Mouse (Mus musculus) MEL (cell line): ENCODE measurements at regions not wholly inside any gene's neighbourhood (a gene's known extent, or its start where the extent isn't known, plus 50 kb on each side); places are given as distances from the start of the nearest gene placed in this dataset.

Experiments
- DNase-seq: peaks from one replicate; pipeline ENCODE4 v3.0.0; 2011; ENCODE audit warnings: low read depth, low spot score
- H3K27ac ChIP-seq: 2 replicates; pipeline ENCODE4 v1.5.1; 2012; ENCODE audit warnings: low read depth, mild to moderate bottlenecking, control low read depth, low read length, moderate library complexity; ENCODE audit not compliant: control insufficient read depth
- H3K27me3 ChIP-seq, 2 experiments: fragments of 150-350 bp in 1 of 2; sonication (generic) in 1 of 2; 2 replicates each; pipeline ENCODE4 v1.6.1; 2012; ENCODE audit warnings: low read length in 2 of 2, mild to moderate bottlenecking in 2 of 2, improper control_type of control experiment in 1 of 2, moderate library complexity in 1 of 2; ENCODE audit not compliant: insufficient read depth in 2 of 2, control insufficient read depth in 1 of 2
- H3K36me3 ChIP-seq, 2 experiments: 2 replicates each; pipeline ENCODE4 v1.6.1; 2012 to 2014; ENCODE audit warnings: low read length in 2 of 2, improper control_type of control experiment in 1 of 2, inconsistent platforms in 1 of 2, mild to moderate bottlenecking in 1 of 2; ENCODE audit not compliant: insufficient read depth in 2 of 2, control insufficient read depth in 1 of 2
- H3K4me1 ChIP-seq, 2 experiments: fragments of 150-350 bp in 1 of 2; sonication (generic) in 1 of 2; 2 replicates each; pipeline ENCODE4 v1.6.1; 2012; ENCODE audit warnings: low read length in 2 of 2, improper control_type of control experiment in 1 of 2, mild to moderate bottlenecking in 1 of 2; ENCODE audit not compliant: insufficient read depth in 2 of 2, control insufficient read depth in 1 of 2
- H3K4me3 ChIP-seq, 2 experiments: fragments of 150-350 bp in 1 of 2; sonication (generic) in 1 of 2; 2 replicates each; pipeline ENCODE4 v1.5.1; 2012; ENCODE audit warnings: low read depth in 2 of 2, low read length in 2 of 2, mild to moderate bottlenecking in 2 of 2, moderate library complexity in 2 of 2, control low read depth in 1 of 2, improper control_type of control experiment in 1 of 2; ENCODE audit not compliant: control insufficient read depth in 1 of 2, insufficient read depth in 1 of 2
- H3K79me2 ChIP-seq: 2 replicates; pipeline ENCODE4 v1.6.1; 2012; ENCODE audit warnings: mild to moderate bottlenecking, low read length, moderate library complexity; ENCODE audit not compliant: control insufficient read depth, poor library complexity, insufficient read depth
- H3K9ac ChIP-seq: 2 replicates; pipeline ENCODE4 v1.6.1; 2012; ENCODE audit warnings: low read depth, mild to moderate bottlenecking, control low read depth, low read length, moderate library complexity; ENCODE audit not compliant: control insufficient read depth, poor library complexity, severe bottlenecking
- H3K9me3 ChIP-seq: fragments of 150-350 bp; sonication (generic); replicated peaks from 2 replicates; pipeline ENCODE4 v1.6.1; 2012; ENCODE audit warnings: mild to moderate bottlenecking, low read length, improper control_type of control experiment, moderate library complexity; ENCODE audit not compliant: insufficient read depth
- CHD1 ChIP-seq: IDR thresholded peaks from 2 replicates; pipeline ENCODE4 v1.6.1; 2012; ENCODE audit warnings: low read depth, mild to moderate bottlenecking, inconsistent platforms, low read length, improper control_type of control experiment
- CHD2 ChIP-seq: IDR thresholded peaks from 2 replicates; pipeline ENCODE4 v1.6.1; 2011; ENCODE audit warnings: low read length, improper control_type of control experiment
- E2F4 ChIP-seq: IDR thresholded peaks from 2 replicates; pipeline ENCODE4 v1.6.1; 2011; ENCODE audit warnings: low read depth, low read length, improper control_type of control experiment, borderline replicate concordance
- ETS1 ChIP-seq: IDR thresholded peaks from 2 replicates; pipeline ENCODE4 v1.6.1; 2012; ENCODE audit warnings: low read depth, mild to moderate bottlenecking, inconsistent platforms, low read length, improper control_type of control experiment, moderate library complexity
- GABPA ChIP-seq: IDR thresholded peaks from 2 replicates; pipeline ENCODE4 v1.6.1; 2012; ENCODE audit warnings: low read depth, mild to moderate bottlenecking, inconsistent platforms, low read length, improper control_type of control experiment, moderate library complexity
- HCFC1 ChIP-seq: IDR thresholded peaks from 2 replicates; pipeline ENCODE4 v1.6.1; 2012; ENCODE audit warnings: low read depth, mild to moderate bottlenecking, inconsistent platforms, low read length, improper control_type of control experiment, moderate library complexity
- JUND ChIP-seq: IDR thresholded peaks from 2 replicates; pipeline ENCODE4 v1.6.1; 2011; ENCODE audit warnings: low read depth, mild to moderate bottlenecking, improper control_type of control experiment, low read length
- KAT2A ChIP-seq: conservative IDR thresholded peaks from 2 replicates; pipeline ENCODE4 v1.6.1; 2012; ENCODE audit warnings: low read depth, low read length, improper control_type of control experiment, inconsistent platforms
- MAFK ChIP-seq: IDR thresholded peaks from 2 replicates; pipeline ENCODE4 v1.6.1; 2011; ENCODE audit warnings: low read depth, mild to moderate bottlenecking, low read length, improper control_type of control experiment, borderline replicate concordance
- MAZ ChIP-seq: IDR thresholded peaks from 2 replicates; pipeline ENCODE4 v1.6.1; 2012; ENCODE audit warnings: low read depth, mild to moderate bottlenecking, inconsistent platforms, low read length, improper control_type of control experiment
- MYB ChIP-seq: IDR thresholded peaks from 2 replicates; pipeline ENCODE4 v1.6.1; 2011; ENCODE audit warnings: mild to moderate bottlenecking, low read depth, low read length, improper control_type of control experiment
- NELFE ChIP-seq: IDR thresholded peaks from 2 replicates; pipeline ENCODE4 v1.6.1; 2011; ENCODE audit warnings: low read depth, low read length, improper control_type of control experiment
- POLR2A ChIP-seq, 2 experiments: IDR thresholded peaks; 2 replicates each; pipeline ENCODE4 v1.6.1; 2011 to 2012; ENCODE audit warnings: low read length in 2 of 2, mild to moderate bottlenecking in 2 of 2, control low read depth in 1 of 2, improper control_type of control experiment in 1 of 2, low read depth in 1 of 2, moderate library complexity in 1 of 2; ENCODE audit not compliant: control insufficient read depth in 1 of 2, insufficient read depth in 1 of 2, poor library complexity in 1 of 2
- POLR2AphosphoS5 ChIP-seq: IDR thresholded peaks from 2 replicates; pipeline ENCODE4 v1.6.1; 2012; ENCODE audit warnings: low read depth, borderline replicate concordance, mild to moderate bottlenecking, inconsistent platforms, low read length, moderate library complexity, mixed read lengths
- SIN3A ChIP-seq: IDR thresholded peaks from 2 replicates; pipeline ENCODE4 v1.6.1; 2012; ENCODE audit warnings: low read length, improper control_type of control experiment, inconsistent platforms
- SMC3 ChIP-seq: IDR thresholded peaks from 2 replicates; pipeline ENCODE4 v1.6.1; 2011; ENCODE audit warnings: low read depth, low read length, improper control_type of control experiment
- TAL1 ChIP-seq: IDR thresholded peaks from 2 replicates; pipeline ENCODE4 v1.6.1; 2012; ENCODE audit warnings: mild to moderate bottlenecking, inconsistent platforms, low read length, moderate library complexity, mixed read lengths
- TBP ChIP-seq: IDR thresholded peaks from 2 replicates; pipeline ENCODE4 v1.8.0; 2011; ENCODE audit warnings: low read depth, low read length, improper control_type of control experiment
- TCF12 ChIP-seq: IDR thresholded peaks from 2 replicates; pipeline ENCODE4 v1.6.1; 2014; ENCODE audit warnings: low read depth, mild to moderate bottlenecking, inconsistent platforms, low read length, improper control_type of control experiment, moderate library complexity
- UBTF ChIP-seq: IDR thresholded peaks from 2 replicates; pipeline ENCODE4 v1.6.1; 2012; ENCODE audit warnings: low read depth, mild to moderate bottlenecking, inconsistent platforms, low read length, improper control_type of control experiment, moderate library complexity, borderline replicate concordance; ENCODE audit not compliant: insufficient read depth
- USF1 ChIP-seq: IDR thresholded peaks from 2 replicates; pipeline ENCODE4 v1.6.1; 2014; ENCODE audit warnings: low read depth, mild to moderate bottlenecking, inconsistent platforms, low read length, improper control_type of control experiment, moderate library complexity
- USF2 ChIP-seq, 2 experiments: IDR thresholded peaks; 2 replicates each; pipeline ENCODE4 v1.6.1; 2011 to 2012; ENCODE audit warnings: improper control_type of control experiment in 2 of 2, low read length in 2 of 2, borderline replicate concordance in 1 of 2, inconsistent platforms in 1 of 2, low read depth in 1 of 2, mild to moderate bottlenecking in 1 of 2; ENCODE audit not compliant: insufficient read depth in 1 of 2
- ZC3H11A ChIP-seq: IDR thresholded peaks from 2 replicates; pipeline ENCODE4 v1.6.1; 2012; ENCODE audit warnings: low read depth, mild to moderate bottlenecking, inconsistent platforms, low read length, improper control_type of control experiment
- ZMIZ1 ChIP-seq: IDR thresholded peaks from 2 replicates; pipeline ENCODE4 v1.6.1; 2012; ENCODE audit warnings: low read depth, mild to moderate bottlenecking, inconsistent platforms, low read length, improper control_type of control experiment, moderate library complexity
- ZNF384 ChIP-seq: IDR thresholded peaks from 2 replicates; pipeline ENCODE4 v1.6.1; 2012; ENCODE audit warnings: low read depth, mild to moderate bottlenecking, inconsistent platforms, low read length, improper control_type of control experiment

DNA sequence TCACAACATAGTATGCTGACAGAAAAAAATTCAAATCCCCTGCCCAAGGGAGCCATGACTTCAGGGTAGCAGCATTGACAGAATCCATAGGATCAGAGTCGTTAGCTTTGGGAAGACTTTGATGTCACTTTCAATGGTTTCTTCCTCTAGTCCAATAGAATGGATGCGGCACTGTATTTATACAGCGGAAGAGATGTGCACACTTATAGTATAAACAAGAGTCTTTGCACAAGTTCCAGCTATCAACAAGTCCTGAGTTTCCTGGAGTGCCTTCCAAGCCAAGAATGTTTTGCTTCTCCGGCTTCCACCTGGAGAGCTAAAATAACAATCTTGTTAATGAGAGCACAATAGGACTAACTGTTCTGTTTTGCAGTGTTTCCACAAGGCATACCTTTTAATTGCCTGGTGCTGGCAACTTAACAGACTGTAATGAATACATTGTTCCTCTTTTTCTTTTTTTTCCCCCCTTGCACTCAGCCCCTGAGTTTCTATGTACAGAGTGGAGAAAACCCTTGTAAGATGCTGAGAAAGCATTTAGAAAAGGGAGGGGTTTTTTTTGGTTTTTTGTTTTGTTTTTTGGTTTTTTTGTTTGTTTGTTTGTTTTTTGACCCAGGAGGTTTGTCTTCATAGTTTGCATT is 129.8 kb upstream of the Nebl start:
- no peak for DNase-seq
- Histone ChIP-seq H3K9ac (no peak overlapping the region), H3K36me3 (no peaks in the 10 kb centered on the region), H3K9me3 (no peaks in the 10 kb centered on the region), H3K4me3 (no peak overlapping the region), H3K4me1 (no peaks in the 10 kb centered on the region), H3K27ac (no peak overlapping the region), H3K27me3 (no peaks in the 10 kb centered on the region), H3K79me2 (no peaks in the 10 kb centered on the region)
- TF ChIP-seq USF2 (IDR thresholded peaks at IDR 0.05; ENCODE audit: borderline replicate concordance in 1 of 2, insufficient read depth in 1 of 2, low read depth in 1 of 2, low read length in 2 of 2) (no peak), SIN3A (no peak), UBTF (no peak), ZC3H11A (no peak), JUND (no peak), MYB (no peak), CHD2 (no peak), ETS1 (no peak), ZNF384 (no peak), SMC3 (no peak), KAT2A (no peak)

DNA sequence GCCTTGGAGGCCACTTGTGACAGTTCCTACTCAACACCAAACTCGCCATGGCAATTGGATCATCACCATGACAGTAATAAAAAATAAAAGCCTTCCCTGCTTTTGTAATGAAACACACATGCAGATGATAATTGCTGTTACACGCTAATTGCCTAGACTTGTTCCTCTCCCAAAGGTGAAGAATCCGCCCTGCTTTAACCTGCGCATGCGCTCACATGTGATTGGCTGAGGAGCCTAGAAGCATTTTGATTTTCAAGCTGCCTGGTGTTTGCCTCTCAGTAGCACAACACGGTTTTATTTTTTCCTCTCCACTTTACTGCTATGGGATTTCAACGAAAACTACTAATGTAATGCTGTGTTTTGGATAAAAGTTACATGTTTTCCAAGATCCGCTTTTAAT is 128.0 kb upstream of the Nebl start:
- TF ChIP-seq ZMIZ1 (no peak), HCFC1 (no peak), TAL1 (no peak), MAZ (no peak), E2F4 (no peak), POLR2A (IDR thresholded peaks at IDR 0.05; ENCODE audit: control insufficient read depth in 1 of 2, insufficient read depth in 1 of 2, low read depth in 1 of 2, low read length in 2 of 2, poor library complexity in 1 of 2) (no peak), MYB (no peak), USF1 (no peak), GABPA (no peak), USF2 (IDR thresholded peaks at IDR 0.05; ENCODE audit: borderline replicate concordance in 1 of 2, insufficient read depth in 1 of 2, low read depth in 1 of 2, low read length in 2 of 2) (no peak), NELFE (no peak), TBP (no peak), POLR2AphosphoS5 (no peak), CHD1 (no peak), ZC3H11A (no peak), ZNF384 (no peak), TCF12 (no peak), MAFK (no peak), CHD2 (no peak)
- TF ChIP-seq, all 39 proteins: peak for 0
- H3K9ac ChIP-seq: no peak overlapping the region
- no peaks in the 10 kb centered on the region for H3K79me2 ChIP-seq

More for the DNA sequence above, 128.0 kb upstream of the Nebl start:
- no peak for DNase-seq
- H3K4me3 ChIP-seq: no peak overlapping the region
- no peaks in the 10 kb centered on the region for H3K9me3 ChIP-seq
- no peaks in the 10 kb centered on the region for H3K27me3 ChIP-seq
- H3K4me1 ChIP-seq: no peaks in the 10 kb centered on the region
- no peak overlapping the region for H3K27ac ChIP-seq
- no peaks in the 10 kb centered on the region for H3K36me3 ChIP-seq
